Mouse (Mus musculus) midbrain, embryonic 16.5 days (tissue): ENCODE measurements around the gene Gdf1. TPM values are rescaled to one million over a fixed set of nuclear protein-coding genes. Genes with fewer than 3 reads are reported as not detected.

ENCODE experiments used
- ATAC-seq: fragments of 200-750 bp; cut with Nextera tagmentation; 2 replicates; pipeline ENCODE4 v1.8.0; 2017; ENCODE audit warnings: moderate TSS enrichment
- H3K27ac ChIP-seq: fragments of 300-500 bp; sonication (generic); 2 replicates; pipeline ENCODE4 v1.5.1; 2014; ENCODE audit warnings: mild to moderate bottlenecking, low read length, mixed read lengths
- H3K27me3 ChIP-seq: fragments of 300-500 bp; sonication (generic); 2 replicates; pipeline ENCODE4 v1.6.1; 2014; ENCODE audit warnings: low read depth, low read length, mixed read lengths; ENCODE audit not compliant: control insufficient read depth, insufficient read depth
- H3K36me3 ChIP-seq: fragments of 300-500 bp; sonication (generic); 2 replicates; pipeline ENCODE4 v1.6.1; 2014; ENCODE audit warnings: mild to moderate bottlenecking, low read length, moderate library complexity, mixed read lengths; ENCODE audit not compliant: control insufficient read depth, insufficient read depth
- H3K4me1 ChIP-seq: fragments of 300-500 bp; sonication (generic); 2 replicates; pipeline ENCODE4 v1.6.1; 2014; ENCODE audit warnings: mild to moderate bottlenecking, low read length, mixed read lengths; ENCODE audit not compliant: control insufficient read depth, insufficient read depth
- H3K4me2 ChIP-seq: fragments of 300-500 bp; sonication (generic); 2 replicates; pipeline ENCODE4 v1.6.1; 2014; ENCODE audit warnings: mild to moderate bottlenecking, low read length, mixed read lengths
- H3K4me3 ChIP-seq: fragments of 300-500 bp; sonication (generic); 2 replicates; pipeline ENCODE4 v1.5.1; 2014; ENCODE audit warnings: low read depth, mild to moderate bottlenecking, low read length, moderate library complexity, mixed read lengths
- H3K9ac ChIP-seq: fragments of 300-500 bp; sonication (generic); 2 replicates; pipeline ENCODE4 v1.6.1; 2014; ENCODE audit warnings: low read depth, low read length, mixed read lengths
- H3K9me3 ChIP-seq: fragments of 300-500 bp; sonication (generic); replicated peaks from 2 replicates; pipeline ENCODE4 v1.6.1; 2014; ENCODE audit warnings: mild to moderate bottlenecking, low read length, mixed read lengths; ENCODE audit not compliant: control insufficient read depth, poor library complexity, severe bottlenecking
- whole genome bisulfite sequencing: fragments of 180-500 bp; shearing (Covaris S2); extraction: QIAGEN DNeasy Blood & Tissue Kit; methylation state at CpG from one replicate; pipeline ENCODE4 v1.1.7; 2014; 5-methylcytosine and 5-hydroxymethylcytosine counted together
- polyA plus RNA-seq: library from polyadenylated mRNA; unstranded; fragments of >200 nt; fragmentation: Nextera tagmentation; extraction: Ambion mirVana; gene quantifications from 2 replicates; pipeline ENCODE4 v1.2.1, GENCODE M21; 2015

Gene Gdf1
- polyA plus RNA-seq = 2.5 and 7.0 TPM in 2 replicates

GRCm38 (mm10) chr8:70329124-70329834, at the start of gene Gdf1:
TSS of gene Gdf1 (plus strand) at chr8:70329817.
- 26% methylated on average over 14 of the region's 14 CpGs for WGBS
- Histone ChIP-seq H3K27me3 (no peaks in the 10 kb centered on the region), H3K36me3 (peaks cover 47% of the 10 kb centered on the region), H3K27ac (0 out of 2 replicates have a peak within 1 kb of the TSS, but pooled peaks have one; percentile 28), H3K4me3 (no peak within 1 kb of the TSS), H3K4me1 (peaks cover 10% of the 10 kb centered on the region), H3K9me3 (no peaks in the 10 kb centered on the region), H3K9ac (0 out of 2 replicates have a peak within 1 kb of the TSS, but pooled peaks have one; percentile 46), H3K4me2 (no peak within 1 kb of the TSS; the same call in 1 of the 2 replicates)
- ATAC-seq = no peak

- Histone ChIP-seq H3K4me1 (peaks cover 13% of the 10 kb centered on the region), H3K36me3 (peaks cover 1% of the 10 kb centered on the region; the same call in 1 of the 2 replicates), H3K9me3 (no peaks in the 10 kb centered on the region), H3K9ac (no peak overlapping the region), H3K27ac (no peak overlapping the region), H3K4me3 (no peak overlapping the region), H3K27me3 (no peaks in the 10 kb centered on the region), H3K4me2 (no peak overlapping the region)
- WGBS = 32% methylated on average over 3 of the region's 3 CpGs
- no peak for ATAC-seq
Observed at GRCm38 (mm10) chr8:70281001-70281400, 48.6 kb upstream of the Gdf1 start.

- peak within 1 kb of the TSS; percentile 66 for H3K4me3 ChIP-seq
- peak within 1 kb of the TSS; percentile 84 for H3K4me2 ChIP-seq
- peaks cover 13% of the 10 kb centered on the region for H3K4me1 ChIP-seq
- no peaks in the 10 kb centered on the region for H3K9me3 ChIP-seq
- no peaks in the 10 kb centered on the region for H3K27me3 ChIP-seq
- peak within 1 kb of the TSS; percentile 50 for H3K27ac ChIP-seq
- 1% methylated on average over 35 of the region's 36 CpGs for WGBS
- peaks cover 11% of the 10 kb centered on the region; the same call in 1 of the 2 replicates for H3K36me3 ChIP-seq
- peak within 1 kb of the TSS; percentile 82 for H3K9ac ChIP-seq
- ATAC-seq = peak; percentile 85
Observed at GRCm38 (mm10) chr8:70282603-70283135, 46.9 kb upstream of the Gdf1 start, which contains the start of gene Homer3. TSS of gene Homer3 (plus strand) at chr8:70282827.

- peak overlapping the region; percentile 82 for H3K9ac ChIP-seq
- H3K27ac ChIP-seq = peak overlapping the region; percentile 50
- peak overlapping the region; percentile 84 for H3K4me2 ChIP-seq
- ATAC-seq = peak; percentile 63
- H3K4me3 ChIP-seq = peak overlapping the region; percentile 66
- no peaks in the 10 kb centered on the region for H3K27me3 ChIP-seq
- WGBS = 1% methylated on average over 55 of the region's 55 CpGs
- H3K4me1 ChIP-seq = peaks cover 13% of the 10 kb centered on the region
- no peaks in the 10 kb centered on the region for H3K9me3 ChIP-seq
- H3K36me3 ChIP-seq = peaks cover 12% of the 10 kb centered on the region; the same call in 1 of the 2 replicates
Observed at GRCm38 (mm10) chr8:70283136-70284077, 46.2 kb upstream of the Gdf1 start.

- Histone ChIP-seq H3K9ac (no peak overlapping the region), H3K4me3 (no peak overlapping the region), H3K4me1 (peaks cover 13% of the 10 kb centered on the region), H3K27me3 (no peaks in the 10 kb centered on the region), H3K9me3 (no peaks in the 10 kb centered on the region), H3K27ac (no peak overlapping the region), H3K36me3 (peaks cover 12% of the 10 kb centered on the region; the same call in 1 of the 2 replicates), H3K4me2 (peak overlapping the region; percentile 3; the same call in 1 of the 2 replicates)
- ATAC-seq = no peak
- 59% methylated on average over 5 of the region's 5 CpGs for WGBS
Observed at GRCm38 (mm10) chr8:70284421-70284820, 45.2 kb upstream of the Gdf1 start.

GRCm38 (mm10) chr8:70285304-70285703, 44.3 kb upstream of the Gdf1 start:
- Histone ChIP-seq H3K9ac (no peak overlapping the region), H3K4me3 (no peak overlapping the region), H3K36me3 (peaks cover 12% of the 10 kb centered on the region; the same call in 1 of the 2 replicates), H3K27me3 (no peaks in the 10 kb centered on the region), H3K9me3 (no peaks in the 10 kb centered on the region), H3K27ac (no peak overlapping the region), H3K4me1 (peaks cover 13% of the 10 kb centered on the region), H3K4me2 (no peak overlapping the region)
- WGBS = 97% methylated on average over 15 of the region's 15 CpGs
- ATAC-seq = no peak

- 89% methylated on average over 8 of the region's 8 CpGs for WGBS
- Histone ChIP-seq H3K36me3 (peaks cover 16% of the 10 kb centered on the region), H3K4me1 (peaks cover 13% of the 10 kb centered on the region), H3K9ac (no peak overlapping the region), H3K27me3 (no peaks in the 10 kb centered on the region), H3K9me3 (no peaks in the 10 kb centered on the region), H3K4me3 (no peak overlapping the region), H3K4me2 (no peak overlapping the region), H3K27ac (no peak overlapping the region)
- ATAC-seq = no peak
Observed at GRCm38 (mm10) chr8:70286737-70287136, 42.9 kb upstream of the Gdf1 start.

GRCm38 (mm10) chr8:70293988-70294405, 35.6 kb upstream of the Gdf1 start:
- no peak overlapping the region for H3K9ac ChIP-seq
- no peaks in the 10 kb centered on the region for H3K4me1 ChIP-seq
- H3K36me3 ChIP-seq = peaks cover 44% of the 10 kb centered on the region
- H3K9me3 ChIP-seq = no peaks in the 10 kb centered on the region
- 71% methylated on average over 5 of the region's 5 CpGs for WGBS
- H3K27me3 ChIP-seq = no peaks in the 10 kb centered on the region
- H3K4me2 ChIP-seq = no peak overlapping the region
- no peak for ATAC-seq
- H3K4me3 ChIP-seq = no peak overlapping the region
- H3K27ac ChIP-seq = no peak overlapping the region
